Mouse (Mus musculus): Measurements from ENCODE around the gene Mta2.

DNA sequence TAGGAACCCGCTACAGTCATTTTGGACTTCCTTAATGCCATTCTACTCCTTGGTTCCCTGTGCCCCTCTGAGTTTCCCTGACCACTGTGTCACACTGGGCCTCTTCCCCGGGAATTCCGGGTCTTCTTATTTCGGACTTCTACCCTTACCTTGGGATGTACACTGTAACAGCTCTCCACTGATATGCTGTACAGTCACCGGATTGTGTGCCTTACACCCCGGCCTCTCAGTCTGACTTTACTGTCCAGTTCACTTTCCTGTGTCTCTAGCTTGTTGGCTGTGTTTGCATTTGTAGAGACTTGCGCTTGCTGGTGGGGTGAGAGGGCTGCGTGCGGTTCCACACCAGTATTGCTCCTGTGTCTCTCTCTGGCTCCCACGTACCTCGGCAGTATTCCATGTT, 11.6 kb upstream of the Mta2 start:
- no peak for TF ChIP-seq TBP (IDR thresholded peaks at IDR 0.05; ENCODE audit: low read depth, low read length)
- no peak for TF ChIP-seq USF1 (IDR thresholded peaks at IDR 0.05; ENCODE audit: low read depth, low read length)
- TF ChIP-seq CTCF (IDR thresholded peaks at IDR 0.05 in 2 of 3, conservative IDR thresholded peaks at IDR 0.05 in 1 of 3; ENCODE audit: control insufficient read depth in 1 of 3, insufficient read depth in 1 of 3, low read depth in 2 of 3, low read length in 3 of 3, poor library complexity in 1 of 3, severe bottlenecking in 1 of 3) = no peak
- no peak for TF ChIP-seq RCOR1 (IDR thresholded peaks at IDR 0.05; ENCODE audit: low read depth, low read length)
- TF ChIP-seq POLR2A (IDR thresholded peaks at IDR 0.05; ENCODE audit: control insufficient read depth in 1 of 2, insufficient read depth in 1 of 2, low read depth in 1 of 2, low read length in 2 of 2, poor library complexity in 1 of 2) = no peak
- no peak for TF ChIP-seq TCF12 (IDR thresholded peaks at IDR 0.05; ENCODE audit: low read depth, low read length)
- TF ChIP-seq HCFC1 (IDR thresholded peaks at IDR 0.05; ENCODE audit: low read depth, low read length) = no peak
- TF ChIP-seq KAT2A (conservative IDR thresholded peaks at IDR 0.05; ENCODE audit: low read depth, low read length) = no peak
